Mouse (Mus musculus) bone marrow macrophage, adult 2 months (primary cell): Measurements from ENCODE around the gene Sp8.

Experiments used
- CTCF ChIP-seq: IDR thresholded peaks from 2 replicates; pipeline ENCODE4 v1.5.1; 2012; ENCODE audit warnings: low read depth, mild to moderate bottlenecking, low read length, moderate library complexity
- POLR2A ChIP-seq: IDR thresholded peaks from 2 replicates; pipeline ENCODE4 v1.6.1; 2012; ENCODE audit warnings: mild to moderate bottlenecking, low read depth, low read length, borderline replicate concordance

- TF ChIP-seq POLR2A = no peak
- no peak for TF ChIP-seq CTCF
Measured at GRCm38 (mm10) chr12:118849203-118849861, 3.2 kb downstream of the Sp8 start.
